Mouse (Mus musculus): ENCODE data around the gene Pard6a. TPM values are rescaled to one million over a fixed set of nuclear protein-coding genes. Genes with fewer than 3 reads are reported as not detected.

Pard6a gene
- polyA plus RNA-seq, 1 experiment from 2014 or later: 8.8 TPM

- WGBS: 81% methylated on average over 18 of the region's 18 CpGs
- Histone ChIP-seq H3K27ac (ENCODE audit: low read depth, low read length) (no peak overlapping the region; the same call in 1 of the 2 replicates), H3K4me2 (replicated peaks; ENCODE audit: low read depth) (no peak overlapping the region), H3K9me3 (ENCODE audit: control insufficient read depth) (no peaks in the 10 kb centered on the region), H3K4me3 (ENCODE audit: low read depth, low read length) (no peak overlapping the region), H3K36me3 (ENCODE audit: control insufficient read depth, insufficient read depth) (no peaks in the 10 kb centered on the region), H3K9ac (ENCODE audit: low read depth, low read length) (no peak overlapping the region), H3K4me1 (replicated peaks; ENCODE audit: control insufficient read depth, insufficient read depth, low read length) (no peaks in the 10 kb centered on the region), H3K27me3 (replicated peaks; ENCODE audit: control insufficient read depth, insufficient read depth, low read length) (no peaks in the 10 kb centered on the region)
- no peak for TF ChIP-seq CTCF (IDR thresholded peaks at IDR 0.05; ENCODE audit: low read depth)
- ATAC-seq: no peak
Measured at GRCm38 (mm10) chr8:105727397-105728124, 26.6 kb downstream of the Pard6a start.

- Histone ChIP-seq H3K4me3 (ENCODE audit: low read depth, low read length) (no peak overlapping the region), H3K9ac (ENCODE audit: low read depth, low read length) (no peak overlapping the region), H3K4me1 (replicated peaks; ENCODE audit: control insufficient read depth, insufficient read depth, low read length) (no peaks in the 10 kb centered on the region), H3K27me3 (replicated peaks; ENCODE audit: control insufficient read depth, insufficient read depth, low read length) (no peaks in the 10 kb centered on the region), H3K27ac (ENCODE audit: low read depth, low read length) (no peak overlapping the region), H3K4me2 (replicated peaks; ENCODE audit: low read depth) (no peak overlapping the region), H3K9me3 (ENCODE audit: control insufficient read depth) (no peaks in the 10 kb centered on the region), H3K36me3 (ENCODE audit: control insufficient read depth, insufficient read depth) (no peaks in the 10 kb centered on the region)
- no peak for ATAC-seq
- no peak for TF ChIP-seq CTCF (IDR thresholded peaks at IDR 0.05; ENCODE audit: low read depth)
- WGBS: 82% methylated on average over 5 of the region's 5 CpGs
Measured at GRCm38 (mm10) chr8:105732186-105732585, 31.2 kb downstream of the Pard6a start.

DNA sequence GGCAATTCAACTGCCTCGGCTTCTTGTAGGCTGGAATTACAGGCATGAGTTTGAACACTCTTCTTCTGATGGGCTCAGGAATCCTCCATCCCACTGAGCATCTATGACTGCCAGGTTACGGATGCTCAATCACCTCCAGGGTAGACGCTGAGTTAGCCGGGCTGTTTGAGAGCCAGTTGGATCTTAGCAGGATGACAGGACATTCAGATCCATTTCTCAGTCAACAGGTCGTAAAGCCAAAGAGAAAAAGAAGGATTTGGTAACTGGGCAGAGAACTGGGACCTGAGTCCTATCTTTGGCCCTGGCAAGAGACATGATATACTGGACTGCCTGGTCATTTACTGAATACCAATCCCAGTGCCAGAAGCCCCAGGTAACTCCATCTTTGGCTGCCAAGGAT is 38.3 kb downstream of the Pard6a start:
- no peak overlapping the region for H3K9ac ChIP-seq (ENCODE audit: low read depth, low read length)
- H3K9me3 ChIP-seq (ENCODE audit: control insufficient read depth): no peaks in the 10 kb centered on the region
- H3K36me3 ChIP-seq (ENCODE audit: control insufficient read depth, insufficient read depth): no peaks in the 10 kb centered on the region
- H3K4me2 ChIP-seq (replicated peaks; ENCODE audit: low read depth): no peak overlapping the region
- ATAC-seq: no peak
- no peak overlapping the region for H3K27ac ChIP-seq (ENCODE audit: low read depth, low read length)
- H3K4me3 ChIP-seq (ENCODE audit: low read depth, low read length): no peak overlapping the region
- peaks cover 6% of the 10 kb centered on the region; the same call in 1 of the 2 replicates for H3K4me1 ChIP-seq (replicated peaks; ENCODE audit: control insufficient read depth, insufficient read depth, low read length)
- no peak for TF ChIP-seq CTCF (IDR thresholded peaks at IDR 0.05; ENCODE audit: low read depth)
- no peaks in the 10 kb centered on the region for H3K27me3 ChIP-seq (replicated peaks; ENCODE audit: control insufficient read depth, insufficient read depth, low read length)
- 86% methylated on average over 5 of the region's 5 CpGs for WGBS

DNA sequence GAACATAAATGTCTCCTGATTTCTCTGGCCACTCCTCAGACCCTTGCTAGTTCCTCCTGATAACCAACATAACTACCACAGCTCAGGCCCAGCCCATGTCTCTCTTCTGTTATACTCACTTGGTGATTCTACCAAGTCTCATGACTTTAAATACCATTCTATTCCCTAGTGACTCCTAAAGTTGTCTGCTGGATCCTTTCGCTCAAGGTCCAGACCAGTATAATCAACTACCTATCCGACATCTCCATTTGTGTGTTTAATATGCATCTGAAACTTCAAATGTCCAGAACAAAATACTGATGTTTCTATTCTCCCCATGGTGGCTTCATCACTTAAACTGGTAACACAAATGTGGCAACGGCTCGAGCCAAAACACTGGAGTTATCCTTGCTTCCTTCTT is 42.4 kb downstream of the Pard6a start:
- no peaks in the 10 kb centered on the region for H3K27me3 ChIP-seq (replicated peaks; ENCODE audit: control insufficient read depth, insufficient read depth, low read length)
- 91% methylated on average over 4 of the region's 4 CpGs for WGBS
- no peak overlapping the region for H3K27ac ChIP-seq (ENCODE audit: low read depth, low read length)
- no peak overlapping the region for H3K9ac ChIP-seq (ENCODE audit: low read depth, low read length)
- H3K4me3 ChIP-seq (ENCODE audit: low read depth, low read length): no peak overlapping the region
- no peak for TF ChIP-seq CTCF (IDR thresholded peaks at IDR 0.05; ENCODE audit: low read depth)
- H3K4me2 ChIP-seq (replicated peaks; ENCODE audit: low read depth): no peak overlapping the region
- H3K9me3 ChIP-seq (ENCODE audit: control insufficient read depth): no peaks in the 10 kb centered on the region
- no peak for ATAC-seq
- H3K36me3 ChIP-seq (ENCODE audit: control insufficient read depth, insufficient read depth): no peaks in the 10 kb centered on the region
- peaks cover 6% of the 10 kb centered on the region; the same call in 1 of the 2 replicates for H3K4me1 ChIP-seq (replicated peaks; ENCODE audit: control insufficient read depth, insufficient read depth, low read length)

- Histone ChIP-seq H3K4me3 (ENCODE audit: low read depth, low read length) (no peak overlapping the region), H3K4me2 (replicated peaks; ENCODE audit: low read depth) (peak overlapping the region; percentile 24; the same call in 1 of the 2 replicates), H3K27me3 (replicated peaks; ENCODE audit: control insufficient read depth, insufficient read depth, low read length) (peaks cover 15% of the 10 kb centered on the region; the same call in 1 of the 2 replicates), H3K36me3 (ENCODE audit: control insufficient read depth, insufficient read depth) (no peaks in the 10 kb centered on the region), H3K9ac (ENCODE audit: low read depth, low read length) (no peak overlapping the region), H3K4me1 (replicated peaks; ENCODE audit: control insufficient read depth, insufficient read depth, low read length) (0 out of 2 replicates have a peak, but pooled peaks cover 7% of the 10 kb centered on the region), H3K9me3 (ENCODE audit: control insufficient read depth) (no peaks in the 10 kb centered on the region), H3K27ac (ENCODE audit: low read depth, low read length) (no peak overlapping the region)
- ATAC-seq: peak; percentile 42; the same call in 1 of the 2 replicates
- TF ChIP-seq CTCF (IDR thresholded peaks at IDR 0.05; ENCODE audit: low read depth): no peak
- 11% methylated on average over 11 of the region's 11 CpGs for WGBS
Measured at GRCm38 (mm10) chr8:105750606-105751005, 49.7 kb downstream of the Pard6a start.

Other genes with a start within 250 kb of the Pard6a start
- gene Tppp3, start 229.6 kb upstream of the Pard6a start, polyA plus RNA-seq (2015; fragmentation: Nextera tagmentation; extraction: Ambion mirVana): 67.9 and 78.5 TPM in 2 replicates
- 6.4 and 7.1 TPM in 2 replicates for gene Zdhhc1, start 204.2 kb upstream of the Pard6a start, polyA plus RNA-seq (2015; fragmentation: Nextera tagmentation; extraction: Ambion mirVana)
- 1.1 and 4.1 TPM in 2 replicates for gene Hsd11b2, start 182.4 kb upstream of the Pard6a start, polyA plus RNA-seq (2015; fragmentation: Nextera tagmentation; extraction: Ambion mirVana)
- gene Atp6v0d1, start 135.1 kb upstream of the Pard6a start, polyA plus RNA-seq (2015; fragmentation: Nextera tagmentation; extraction: Ambion mirVana): 140 and 151 TPM in 2 replicates
- 10.2 and 10.3 TPM in 2 replicates for gene Ripor1, start 95.9 kb upstream of the Pard6a start, polyA plus RNA-seq (2015; fragmentation: Nextera tagmentation; extraction: Ambion mirVana)
- 42.2 and 44.7 TPM in 2 replicates for gene Ctcf, start 64.6 kb upstream of the Pard6a start, polyA plus RNA-seq (2015; fragmentation: Nextera tagmentation; extraction: Ambion mirVana)
- gene Agrp, start 63.8 kb upstream of the Pard6a start, polyA plus RNA-seq (2015; fragmentation: Nextera tagmentation; extraction: Ambion mirVana): 0.43 and 1.1 TPM in 2 replicates
- gene Carmil2, start 14.9 kb upstream of the Pard6a start, polyA plus RNA-seq (2015; fragmentation: Nextera tagmentation; extraction: Ambion mirVana): 0.73 and 0.77 TPM in 2 replicates
- 35.4 and 35.5 TPM in 2 replicates for gene Acd, start within 50 bp of the Pard6a start, polyA plus RNA-seq (2015; fragmentation: Nextera tagmentation; extraction: Ambion mirVana)
- gene 4933405L10Rik, start 6.5 kb downstream of the Pard6a start, polyA plus RNA-seq (2015; fragmentation: Nextera tagmentation; extraction: Ambion mirVana): not detected in 2 replicates
- gene Enkd1, start 7.1 kb downstream of the Pard6a start, polyA plus RNA-seq (2015; fragmentation: Nextera tagmentation; extraction: Ambion mirVana): 3.8 and 3.9 TPM in 2 replicates
- gene Gfod2, start 57.5 kb downstream of the Pard6a start, polyA plus RNA-seq (2015; fragmentation: Nextera tagmentation; extraction: Ambion mirVana): 4.0 and 4.4 TPM in 2 replicates
- gene Ranbp10, start 126.2 kb downstream of the Pard6a start, polyA plus RNA-seq (2015; fragmentation: Nextera tagmentation; extraction: Ambion mirVana): 4.1 and 4.6 TPM in 2 replicates
- not detected in 2 replicates for gene Tsnaxip1, start 126.6 kb downstream of the Pard6a start, polyA plus RNA-seq (2015; fragmentation: Nextera tagmentation; extraction: Ambion mirVana)
- gene Cenpt, start 152.1 kb downstream of the Pard6a start, polyA plus RNA-seq (2015; fragmentation: Nextera tagmentation; extraction: Ambion mirVana): 8.5 and 9.3 TPM in 2 replicates
- gene Thap11, start 154.0 kb downstream of the Pard6a start, polyA plus RNA-seq (2015; fragmentation: Nextera tagmentation; extraction: Ambion mirVana): 28.3 and 29.2 TPM in 2 replicates
- gene Nutf2, start 159.4 kb downstream of the Pard6a start, polyA plus RNA-seq (2015; fragmentation: Nextera tagmentation; extraction: Ambion mirVana): 87.7 and 97.3 TPM in 2 replicates
- 9.8 and 11.5 TPM in 2 replicates for gene Edc4, start 179.7 kb downstream of the Pard6a start, polyA plus RNA-seq (2015; fragmentation: Nextera tagmentation; extraction: Ambion mirVana)
- 0.35 TPM in 1 of 2 replicates, not detected in the other for gene Nrn1l, start 192.4 kb downstream of the Pard6a start, polyA plus RNA-seq (2015; fragmentation: Nextera tagmentation; extraction: Ambion mirVana)
- gene Pskh1, start 199.3 kb downstream of the Pard6a start, polyA plus RNA-seq (2015; fragmentation: Nextera tagmentation; extraction: Ambion mirVana): 11.0 and 12.5 TPM in 2 replicates
- gene Ctrl, start 232.7 kb downstream of the Pard6a start, polyA plus RNA-seq (2015; fragmentation: Nextera tagmentation; extraction: Ambion mirVana): 0.63 and 1.4 TPM in 2 replicates
- 186 and 204 TPM in 2 replicates for gene Psmb10, start 237.3 kb downstream of the Pard6a start, polyA plus RNA-seq (2015; fragmentation: Nextera tagmentation; extraction: Ambion mirVana)
- gene Lcat, start 242.2 kb downstream of the Pard6a start, polyA plus RNA-seq (2015; fragmentation: Nextera tagmentation; extraction: Ambion mirVana): 0.20 and 0.37 TPM in 2 replicates

All from intestine, postnatal 0 days (tissue).